Mouse (Mus musculus) lung, postnatal 25 days (tissue): ENCODE data around the gene Wdr66.

Experiments used
- DNase-seq: peaks from one replicate; pipeline ENCODE4 v3.0.0; 2022; ENCODE audit warnings: low spot score

Wdr66 gene

GRCm38 (mm10) chr5:123313851-123314380, 62.0 kb downstream of the Wdr66 start:
- DNase-seq, result no peak

DNA sequence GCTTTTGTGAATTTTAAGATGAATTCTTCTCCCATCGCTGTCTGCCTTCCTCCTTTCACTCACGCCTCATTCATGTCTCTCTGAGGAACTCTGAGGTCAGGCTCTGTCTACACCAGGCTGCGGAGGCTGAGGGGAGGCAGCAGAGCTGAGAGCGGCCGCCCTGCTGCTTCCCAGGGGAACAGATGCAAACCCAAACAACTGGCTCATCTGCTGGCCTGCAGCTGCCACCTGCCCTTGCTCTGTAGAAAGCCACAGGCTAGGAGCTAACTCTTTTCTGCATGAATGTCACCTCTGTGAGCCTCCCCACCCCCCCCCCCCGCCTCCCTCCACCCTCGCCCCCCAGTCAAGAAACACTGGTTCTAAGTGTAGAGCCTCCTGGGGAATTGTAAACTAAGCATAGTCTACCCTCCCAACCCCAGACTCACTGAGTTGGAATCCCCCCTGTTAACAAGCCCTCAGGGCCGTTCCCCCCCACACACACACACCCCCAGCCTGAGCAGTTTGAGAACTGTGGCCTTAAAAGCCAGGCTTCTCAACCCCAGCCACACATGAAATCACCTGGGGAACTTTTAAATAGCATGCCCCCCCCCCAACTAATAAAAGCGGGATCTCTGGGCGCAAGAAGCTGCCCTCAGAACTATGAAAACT, 63.4 kb downstream of the Wdr66 start:
- peak; percentile 10 for DNase-seq

DNA sequence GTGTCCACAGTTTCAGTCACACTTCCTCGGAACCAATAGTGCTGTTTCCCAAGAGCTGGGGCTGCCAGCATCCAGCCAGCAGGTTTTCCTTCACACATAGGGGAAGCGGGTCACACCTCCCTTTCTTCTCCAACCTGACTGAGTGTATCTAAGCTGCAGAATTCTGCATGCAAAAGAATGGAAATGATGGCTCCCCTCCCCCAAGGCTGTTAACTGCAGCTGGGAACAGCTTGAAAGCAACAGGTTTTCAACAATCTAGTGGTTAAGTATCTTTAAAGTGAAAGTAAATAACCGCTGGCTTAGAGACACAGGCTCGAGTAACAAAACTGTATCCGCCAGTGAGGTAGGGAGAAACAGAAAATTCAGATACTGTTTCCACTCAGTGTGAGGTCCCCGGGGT, 66.1 kb downstream of the Wdr66 start:
- DNase-seq, result peak; percentile 14

DNA sequence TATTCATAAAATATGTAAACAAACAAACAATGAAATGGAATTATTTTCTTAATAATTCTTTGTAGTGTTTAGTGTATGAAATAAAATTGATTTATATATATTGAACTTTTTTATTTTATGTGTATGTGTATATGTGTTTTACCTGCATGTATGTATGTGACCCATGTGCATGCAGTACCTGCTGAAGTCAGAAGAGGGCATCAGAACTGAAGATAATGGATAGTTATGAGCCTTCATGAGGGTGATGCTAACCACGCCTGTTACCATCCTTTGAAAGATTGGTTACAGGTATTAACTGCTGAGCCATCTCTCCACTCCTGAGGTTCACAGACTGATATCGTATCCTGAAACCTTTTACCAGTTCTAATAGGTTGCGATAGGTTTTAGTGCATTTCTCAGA, 68.2 kb downstream of the Wdr66 start:
- DNase-seq, result no peak

DNA sequence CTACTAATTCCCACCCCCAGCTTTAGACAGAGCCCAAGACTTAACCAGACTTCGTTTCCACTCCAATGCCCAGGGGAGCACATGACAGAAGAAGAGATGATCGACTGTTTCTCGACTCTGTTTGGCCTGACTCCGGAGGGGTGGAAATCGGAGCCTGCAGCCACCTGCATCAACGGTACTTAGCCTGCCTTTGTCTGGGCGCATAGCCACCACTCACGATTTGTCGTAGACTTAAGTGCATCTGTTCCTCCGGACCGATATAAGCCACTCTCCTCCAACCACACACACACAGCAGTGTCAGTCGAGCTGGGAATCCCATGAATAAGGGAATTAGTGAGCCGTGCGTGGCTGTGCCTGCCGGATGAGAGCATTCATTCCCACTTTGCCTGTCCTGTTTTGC, 72.3 kb downstream of the Wdr66 start:
- DNase-seq, result no peak

- DNase-seq, result peak; percentile 15
Observed at GRCm38 (mm10) chr5:123326006-123326750, 74.3 kb downstream of the Wdr66 start.

GRCm38 (mm10) chr5:123326751-123327148, 74.8 kb downstream of the Wdr66 start:
- no peak for DNase-seq

DNA sequence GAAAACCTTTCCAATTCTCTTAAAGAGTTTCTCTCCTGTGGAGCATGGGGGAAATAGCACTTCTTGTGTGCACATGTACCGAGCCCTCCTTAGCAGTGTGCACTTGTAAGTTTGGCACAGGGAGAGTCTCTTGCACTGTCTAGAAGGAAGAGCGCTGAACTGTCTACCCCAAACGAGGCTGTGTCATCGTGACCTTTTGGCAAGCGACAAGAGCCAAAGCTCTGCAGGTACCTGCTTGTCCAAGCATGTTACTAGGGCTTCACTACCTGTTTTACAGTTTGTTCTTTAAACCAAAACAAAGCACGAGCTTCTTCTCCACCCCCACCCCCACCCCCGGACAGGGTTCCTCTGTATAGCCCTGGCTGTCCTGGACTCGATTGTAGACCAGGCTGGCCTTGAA, 75.8 kb downstream of the Wdr66 start:
- no peak for DNase-seq

- DNase-seq, result no peak
Observed at GRCm38 (mm10) chr5:123333566-123333965, 81.7 kb downstream of the Wdr66 start.

GRCm38 (mm10) chr5:123336205-123336961, 84.5 kb downstream of the Wdr66 start:
- DNase-seq, result no peak

DNA sequence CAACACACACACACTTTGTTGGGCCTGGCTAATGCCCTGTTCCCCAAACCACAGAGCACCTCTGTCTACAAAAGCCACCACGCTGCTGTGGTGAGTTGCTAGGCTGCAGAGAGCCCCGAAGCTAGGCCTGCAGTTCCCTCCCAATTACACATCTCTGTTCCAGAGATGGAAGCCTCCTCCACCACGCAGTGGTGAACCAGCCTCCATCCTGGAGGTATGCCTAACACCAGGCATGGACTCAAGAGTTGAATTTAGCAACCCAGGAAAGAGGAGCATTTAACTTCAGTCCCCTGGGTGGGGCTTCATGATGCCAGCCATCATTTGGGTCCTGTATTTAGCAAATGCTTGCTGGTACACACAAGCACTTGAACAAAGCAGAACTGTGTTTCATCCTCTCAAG, 86.6 kb downstream of the Wdr66 start:
- DNase-seq, result no peak

GRCm38 (mm10) chr5:123343707-123344627, 92.1 kb downstream of the Wdr66 start, which contains the start of gene Bcl7a:
Gene Bcl7a (plus strand): TSS chr5:123343834.
- DNase-seq, result peak; percentile 88

DNA sequence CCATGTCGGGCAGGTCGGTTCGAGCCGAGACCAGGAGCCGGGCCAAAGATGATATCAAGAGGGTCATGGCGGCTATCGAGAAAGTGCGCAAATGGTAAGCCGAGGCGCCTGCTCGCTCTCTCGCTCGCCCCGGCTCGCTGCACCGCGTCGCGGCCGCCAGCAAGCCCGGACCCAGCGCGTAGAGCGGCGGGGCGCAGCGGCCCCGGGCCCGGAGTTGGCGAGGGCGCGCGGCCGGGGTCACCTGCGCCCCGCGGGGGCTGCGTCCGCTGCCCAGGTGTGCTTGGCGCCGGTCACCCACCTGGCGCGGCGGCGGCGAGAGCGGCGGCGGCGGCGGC, 92.7 kb downstream of the Wdr66 start:
- no peak for DNase-seq

- DNase-seq, result peak; percentile 38
Observed at GRCm38 (mm10) chr5:123344963-123345852, 93.3 kb downstream of the Wdr66 start.

- DNase-seq, result peak; percentile 73
Observed at GRCm38 (mm10) chr5:123345853-123346654, 94.2 kb downstream of the Wdr66 start.

GRCm38 (mm10) chr5:123346701-123347270, 94.9 kb downstream of the Wdr66 start:
- peak; percentile 18 for DNase-seq

DNA sequence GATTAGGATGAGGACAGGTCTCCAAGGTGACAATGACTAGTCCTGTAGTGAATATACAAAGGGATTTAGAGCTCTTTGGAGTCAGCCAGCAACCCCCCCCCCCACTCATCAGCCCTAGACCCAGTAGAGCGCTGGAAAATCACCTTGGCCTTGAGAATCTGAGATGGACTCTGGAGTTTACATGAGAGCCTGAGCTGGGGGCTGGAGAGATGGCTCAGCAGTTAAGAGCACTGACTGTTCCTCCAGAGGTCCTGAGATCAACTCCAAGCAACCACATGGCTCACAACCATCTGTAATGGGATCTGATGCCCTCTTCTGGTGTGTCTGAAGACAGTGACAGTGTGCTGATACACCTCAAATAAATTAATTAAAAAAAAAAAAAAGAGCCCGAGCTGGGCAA, 96.1 kb downstream of the Wdr66 start:
- DNase-seq, result no peak

- DNase-seq, result peak; percentile 18
Observed at GRCm38 (mm10) chr5:123350386-123350785, 98.5 kb downstream of the Wdr66 start.

DNA sequence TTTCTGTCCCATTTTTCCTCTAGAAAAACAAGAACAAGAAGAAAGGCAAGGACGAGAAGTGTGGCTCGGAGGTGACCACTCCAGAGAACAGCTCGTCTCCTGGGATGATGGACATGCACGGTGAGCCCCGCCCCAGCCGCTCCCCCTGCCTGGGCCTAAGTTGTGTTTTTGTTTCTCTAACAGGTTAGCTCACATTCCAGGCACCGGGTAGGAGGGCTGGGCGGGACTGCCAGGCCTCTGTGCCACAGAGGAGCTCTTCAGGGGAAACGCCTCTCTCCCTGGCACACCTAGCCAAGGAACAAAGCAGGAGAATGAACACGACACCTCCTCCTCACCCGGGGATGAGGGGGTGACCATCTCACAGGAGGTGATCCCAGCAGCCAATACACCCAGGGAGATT, 104.0 kb downstream of the Wdr66 start:
- peak; percentile 83 for DNase-seq
